Mouse (Mus musculus): Measurements from ENCODE around the gene Olfr934.

Olfr934 gene

DNA sequence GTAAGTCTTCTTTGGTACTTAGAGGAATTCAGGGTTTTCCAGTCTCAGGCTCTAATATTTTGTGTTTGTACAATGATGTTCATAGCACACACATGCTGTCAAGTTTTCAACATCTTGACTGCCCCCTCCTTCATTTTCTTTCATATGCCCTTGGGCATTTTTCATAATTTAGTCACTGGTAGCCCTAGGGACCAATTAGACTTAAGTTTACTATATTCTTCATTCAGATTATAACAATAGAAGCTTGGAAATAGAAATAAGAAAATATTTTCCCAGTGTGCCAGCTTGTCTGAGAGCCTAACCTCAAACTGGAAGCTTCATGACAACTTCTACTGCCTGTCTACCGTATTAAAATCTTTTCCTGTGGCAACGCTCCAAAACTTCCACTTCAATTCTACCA, at the start of gene Olfr934:
Gene Olfr934, minus strand, starts transcription at position 101 of the 400 bp plus-strand sequence.
- no peak for DNase-seq

DNA sequence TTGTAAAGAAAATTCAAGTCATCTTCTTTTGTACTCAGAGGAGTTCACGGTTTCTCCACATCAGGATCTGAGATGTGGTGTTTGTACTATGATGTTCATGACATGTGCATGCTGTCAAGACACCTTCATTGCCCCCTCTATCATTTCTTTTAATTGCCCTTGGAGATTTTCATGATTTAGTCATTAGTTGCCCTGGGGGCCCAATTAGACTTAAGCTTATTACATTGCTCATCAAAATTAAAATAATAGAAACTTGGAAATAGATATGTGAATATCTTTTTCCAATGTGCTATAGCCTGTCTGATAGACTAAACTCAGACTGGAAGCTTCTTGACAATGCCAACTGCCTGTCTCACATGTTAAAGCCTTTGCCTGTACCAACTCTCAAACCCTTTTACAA, 35.2 kb upstream of the Olfr934 start, which contains the start of gene Olfr146:
Gene Olfr146, minus strand, starts transcription at position 101 of the 400 bp plus-strand sequence.
- no peak for DNase-seq

DNA sequence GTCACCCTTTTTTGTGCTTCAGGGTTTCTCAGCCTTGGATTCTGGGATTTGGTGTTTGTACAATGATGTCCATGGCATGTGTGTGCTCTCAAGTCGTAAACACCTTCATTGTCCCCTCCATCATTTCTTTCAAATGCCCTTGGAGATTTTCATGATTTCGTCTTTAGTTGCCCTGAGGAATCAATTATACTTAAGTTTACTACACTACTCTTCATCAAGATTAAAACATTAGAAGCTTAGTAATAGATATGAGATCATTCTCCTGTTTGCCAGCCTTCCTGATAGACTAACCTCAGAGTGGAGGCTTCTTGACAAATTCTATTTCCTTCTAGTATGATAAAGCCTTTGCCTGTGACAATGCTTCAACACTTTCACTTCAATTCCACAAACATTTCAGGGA, 11.5 kb upstream of the Olfr934 start, which contains the start of gene Olfr935:
Gene Olfr935, minus strand, starts transcription at position 101 of the 400 bp plus-strand sequence.
- DNase-seq, result no peak

DNA sequence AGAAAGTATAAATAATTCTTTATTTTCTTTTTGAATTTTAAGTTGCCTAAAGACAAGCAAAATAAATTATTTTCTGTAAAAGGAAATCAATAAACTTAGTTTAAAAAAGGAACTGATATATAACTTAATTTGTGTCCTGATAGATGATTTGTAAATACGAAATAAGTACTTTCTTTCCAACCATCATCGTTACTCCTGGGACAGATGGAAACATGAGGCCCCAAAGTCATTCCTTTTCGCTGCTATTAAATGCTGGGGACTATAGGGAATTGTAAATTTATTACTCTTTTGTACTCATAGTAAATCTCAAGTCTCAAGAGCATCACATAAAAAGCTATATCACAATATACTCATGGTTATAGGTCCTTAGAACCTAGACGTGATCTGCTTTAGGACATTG, 16.1 kb downstream of the Olfr934 start, which contains the start of gene Olfr933:
Gene Olfr933, plus strand, starts transcription at position 301 of the 400 bp plus-strand sequence.
- no peak for DNase-seq

DNA sequence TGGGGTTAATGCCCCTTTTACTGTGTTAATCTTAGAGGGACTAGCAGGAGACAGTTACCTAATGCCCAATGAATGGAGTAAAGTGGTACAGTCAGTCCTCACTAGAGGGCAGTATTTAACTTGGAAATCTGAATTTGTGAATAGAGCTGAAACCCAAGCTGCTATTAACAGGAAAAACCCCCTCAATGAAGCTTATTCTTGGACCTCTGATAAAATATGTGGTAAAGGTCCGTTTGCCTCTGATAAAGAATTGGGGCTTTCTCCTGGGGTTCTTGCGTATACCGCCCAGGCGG, 34.0 kb downstream of the Olfr934 start:
- no peak for DNase-seq

DNA sequence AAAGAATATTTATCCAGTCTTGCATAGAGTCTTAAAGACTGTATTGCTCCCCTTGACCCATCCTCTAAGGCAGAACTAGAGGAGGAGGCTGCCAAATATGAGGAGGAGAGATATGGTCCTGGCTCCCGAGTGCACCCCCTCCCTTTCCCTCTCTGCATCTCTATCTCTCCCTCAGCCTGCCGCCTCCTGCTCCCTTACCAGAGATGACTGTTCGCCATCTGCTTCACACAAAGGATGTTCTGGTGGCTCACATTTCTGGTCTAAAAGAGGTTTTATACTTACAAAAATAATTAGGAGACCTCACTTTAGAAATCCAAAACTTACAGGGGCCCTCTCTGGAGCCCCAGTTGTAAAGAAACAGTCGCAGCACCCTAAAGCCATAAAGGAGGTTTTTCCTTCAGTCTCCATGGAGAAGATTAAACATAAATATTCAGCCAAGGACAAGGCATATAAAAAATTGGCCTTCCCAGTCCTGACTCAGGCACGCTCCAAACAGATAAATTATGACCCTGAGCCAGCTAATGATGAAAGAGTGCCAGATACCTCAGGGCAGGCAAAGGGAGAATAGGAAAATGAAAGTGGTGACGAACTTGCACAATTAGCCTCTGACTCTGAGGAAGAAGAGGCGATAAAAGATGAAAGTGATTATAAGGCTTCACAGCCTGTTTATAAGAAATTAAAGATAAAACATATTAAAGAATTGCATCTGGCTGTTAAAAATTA, 34.6 kb downstream of the Olfr934 start:
- DNase-seq, result no peak
